Mouse (Mus musculus): Measurements from ENCODE around the gene Mak. TPM values are rescaled to one million over a fixed set of nuclear protein-coding genes. Genes with fewer than 3 reads are reported as not detected.

The Mak gene
- total RNA-seq, 1 experiment = 0.54 TPM

- TF ChIP-seq MAFK (IDR thresholded peaks at IDR 0.05; ENCODE audit: insufficient read depth, low read depth, low read length) = no peak
- TF ChIP-seq CHD2 (IDR thresholded peaks at IDR 0.05; ENCODE audit: low read depth, low read length) = no peak
- TF ChIP-seq ZC3H11A (IDR thresholded peaks at IDR 0.05; ENCODE audit: borderline replicate concordance, low read depth, low read length) = no peak
- no peak for TF ChIP-seq HCFC1 (IDR thresholded peaks at IDR 0.05; ENCODE audit: borderline replicate concordance, insufficient read depth, low read length)
- TF ChIP-seq ZNF384 (IDR thresholded peaks at IDR 0.05; ENCODE audit: low read depth, low read length) = no peak
- DNase-seq (ENCODE audit: low read depth, low spot score) = no peak
- Histone ChIP-seq H3K4me1 (ENCODE audit: control insufficient read depth in 2 of 2, insufficient read depth in 2 of 2, low read length in 2 of 2, poor library complexity in 1 of 2) (peaks cover 1 to 13% of the 10 kb centered on the region in 2 experiments; a peak in 3 of 4 replicates), H3K36me3 (ENCODE audit: control insufficient read depth, insufficient read depth, low read length, poor library complexity, severe bottlenecking) (peaks cover 17% of the 10 kb centered on the region; the same call in 1 of the 2 replicates), H3K9ac (ENCODE audit: insufficient read depth, low read depth, low read length, poor library complexity, severe bottlenecking) (no peak overlapping the region), H3K4me3 (ENCODE audit: insufficient read depth in 1 of 2, low read depth in 1 of 2, low read length in 2 of 2, poor library complexity in 1 of 2, severe bottlenecking in 1 of 2) (no peak overlapping the region), H3K27ac (ENCODE audit: insufficient read depth, low read depth, low read length, poor library complexity, severe bottlenecking) (no peak overlapping the region), H3K9me3 (ENCODE audit: control insufficient read depth, insufficient read depth, low read depth, low read length) (no peaks in the 10 kb centered on the region)
- in situ Hi-C loops (cut with MboI; ENCODE audit: low sequenced_read_pairs in 2 of 2, unreplicated experiment in 2 of 2) = no loop called here
These were observed 57.9 kb downstream of the Mak start for GRCm38 (mm10) chr13:41021607-41022006.

- no peak for TF ChIP-seq ZNF384 (IDR thresholded peaks at IDR 0.05; ENCODE audit: low read depth, low read length)
- TF ChIP-seq MAFK (IDR thresholded peaks at IDR 0.05; ENCODE audit: insufficient read depth, low read depth, low read length) = no peak
- TF ChIP-seq ZC3H11A (IDR thresholded peaks at IDR 0.05; ENCODE audit: borderline replicate concordance, low read depth, low read length) = no peak
- TF ChIP-seq CHD2 (IDR thresholded peaks at IDR 0.05; ENCODE audit: low read depth, low read length) = no peak
- TF ChIP-seq HCFC1 (IDR thresholded peaks at IDR 0.05; ENCODE audit: borderline replicate concordance, insufficient read depth, low read length) = no peak
- H3K4me1 ChIP-seq (ENCODE audit: control insufficient read depth in 2 of 2, insufficient read depth in 2 of 2, low read length in 2 of 2, poor library complexity in 1 of 2) = peaks cover 5 to 12% of the 10 kb centered on the region in 2 experiments
- no peak for DNase-seq (ENCODE audit: low read depth, low spot score)
- no peak overlapping the region for H3K9ac ChIP-seq (ENCODE audit: insufficient read depth, low read depth, low read length, poor library complexity, severe bottlenecking)
- in situ Hi-C loops (cut with MboI; ENCODE audit: low sequenced_read_pairs in 2 of 2, unreplicated experiment in 2 of 2) = no loop called here
- peaks cover 17% of the 10 kb centered on the region; the same call in 1 of the 2 replicates for H3K36me3 ChIP-seq (ENCODE audit: control insufficient read depth, insufficient read depth, low read length, poor library complexity, severe bottlenecking)
- no peak overlapping the region for H3K4me3 ChIP-seq (ENCODE audit: insufficient read depth in 1 of 2, low read depth in 1 of 2, low read length in 2 of 2, poor library complexity in 1 of 2, severe bottlenecking in 1 of 2)
- H3K27ac ChIP-seq (ENCODE audit: insufficient read depth, low read depth, low read length, poor library complexity, severe bottlenecking) = no peak overlapping the region
- no peaks in the 10 kb centered on the region for H3K9me3 ChIP-seq (ENCODE audit: control insufficient read depth, insufficient read depth, low read depth, low read length)
These were observed 59.0 kb downstream of the Mak start for GRCm38 (mm10) chr13:41020494-41020893.

- no peak overlapping the region for H3K27ac ChIP-seq (ENCODE audit: insufficient read depth, low read depth, low read length, poor library complexity, severe bottlenecking)
- peaks cover 5 to 13% of the 10 kb centered on the region in 2 experiments for H3K4me1 ChIP-seq (ENCODE audit: control insufficient read depth in 2 of 2, insufficient read depth in 2 of 2, low read length in 2 of 2, poor library complexity in 1 of 2)
- in situ Hi-C loops (cut with MboI; ENCODE audit: low sequenced_read_pairs in 2 of 2, unreplicated experiment in 2 of 2) = no loop called here
- peaks cover 17% of the 10 kb centered on the region; the same call in 1 of the 2 replicates for H3K36me3 ChIP-seq (ENCODE audit: control insufficient read depth, insufficient read depth, low read length, poor library complexity, severe bottlenecking)
- H3K4me3 ChIP-seq (ENCODE audit: insufficient read depth in 1 of 2, low read depth in 1 of 2, low read length in 2 of 2, poor library complexity in 1 of 2, severe bottlenecking in 1 of 2) = no peak overlapping the region
- H3K9me3 ChIP-seq (ENCODE audit: control insufficient read depth, insufficient read depth, low read depth, low read length) = no peaks in the 10 kb centered on the region
- DNase-seq (ENCODE audit: low read depth, low spot score) = no peak
- no peak overlapping the region for H3K9ac ChIP-seq (ENCODE audit: insufficient read depth, low read depth, low read length, poor library complexity, severe bottlenecking)
- TF ChIP-seq ZNF384 (IDR thresholded peaks at IDR 0.05; ENCODE audit: low read depth, low read length) (no peak), HCFC1 (IDR thresholded peaks at IDR 0.05; ENCODE audit: borderline replicate concordance, insufficient read depth, low read length) (no peak), MAFK (IDR thresholded peaks at IDR 0.05; ENCODE audit: insufficient read depth, low read depth, low read length) (no peak), CHD2 (IDR thresholded peaks at IDR 0.05; ENCODE audit: low read depth, low read length) (no peak), ZC3H11A (IDR thresholded peaks at IDR 0.05; ENCODE audit: borderline replicate concordance, low read depth, low read length) (no peak)
These were observed 60.5 kb downstream of the Mak start for GRCm38 (mm10) chr13:41018756-41019591.

GRCm38 (mm10) chr13:41018236-41018635 is 61.3 kb downstream of the Mak start:
- DNase-seq (ENCODE audit: low read depth, low spot score) = no peak
- peaks cover 17% of the 10 kb centered on the region; the same call in 1 of the 2 replicates for H3K36me3 ChIP-seq (ENCODE audit: control insufficient read depth, insufficient read depth, low read length, poor library complexity, severe bottlenecking)
- peaks cover 5 to 13% of the 10 kb centered on the region in 2 experiments for H3K4me1 ChIP-seq (ENCODE audit: control insufficient read depth in 2 of 2, insufficient read depth in 2 of 2, low read length in 2 of 2, poor library complexity in 1 of 2)
- no peak for TF ChIP-seq MAFK (IDR thresholded peaks at IDR 0.05; ENCODE audit: insufficient read depth, low read depth, low read length)
- no peak for TF ChIP-seq CHD2 (IDR thresholded peaks at IDR 0.05; ENCODE audit: low read depth, low read length)
- TF ChIP-seq ZNF384 (IDR thresholded peaks at IDR 0.05; ENCODE audit: low read depth, low read length) = no peak
- no peak for TF ChIP-seq ZC3H11A (IDR thresholded peaks at IDR 0.05; ENCODE audit: borderline replicate concordance, low read depth, low read length)
- no peak for TF ChIP-seq HCFC1 (IDR thresholded peaks at IDR 0.05; ENCODE audit: borderline replicate concordance, insufficient read depth, low read length)
- H3K9ac ChIP-seq (ENCODE audit: insufficient read depth, low read depth, low read length, poor library complexity, severe bottlenecking) = no peak overlapping the region
- H3K4me3 ChIP-seq (ENCODE audit: insufficient read depth in 1 of 2, low read depth in 1 of 2, low read length in 2 of 2, poor library complexity in 1 of 2, severe bottlenecking in 1 of 2) = no peak overlapping the region
- H3K9me3 ChIP-seq (ENCODE audit: control insufficient read depth, insufficient read depth, low read depth, low read length) = no peaks in the 10 kb centered on the region
- H3K27ac ChIP-seq (ENCODE audit: insufficient read depth, low read depth, low read length, poor library complexity, severe bottlenecking) = no peak overlapping the region
- in situ Hi-C loops (cut with MboI; ENCODE audit: low sequenced_read_pairs in 2 of 2, unreplicated experiment in 2 of 2) = no loop called here

Data from ES-E14 (cell line).